Mouse (Mus musculus) embryonic stem cell, embryonic (primary cell): ENCODE results near the gene Olfr577.

ENCODE experiments used
- CTCF ChIA-PET, 4 experiments: fragments of 300-600 bp in 2 of 4; fragments of 350-600 bp in 2 of 4; sonication (Branson Sonifier 250); formaldehyde crosslinking; loops; one replicate each; lab custom pipeline; 2022; ENCODE audit warnings: inconsistent platforms in 2 of 4; lab: Charles Lee
- POLR2A ChIA-PET, 4 experiments: fragments of 300-600 bp in 2 of 4; fragments of 350-600 bp in 2 of 4; sonication (Branson Sonifier 250); formaldehyde crosslinking; loops; one replicate each; lab custom pipeline; 2022; ENCODE audit warnings: antibody characterized with exemption in 4 of 4, inconsistent platforms in 1 of 4; lab: Charles Lee

Gene Olfr577

DNA sequence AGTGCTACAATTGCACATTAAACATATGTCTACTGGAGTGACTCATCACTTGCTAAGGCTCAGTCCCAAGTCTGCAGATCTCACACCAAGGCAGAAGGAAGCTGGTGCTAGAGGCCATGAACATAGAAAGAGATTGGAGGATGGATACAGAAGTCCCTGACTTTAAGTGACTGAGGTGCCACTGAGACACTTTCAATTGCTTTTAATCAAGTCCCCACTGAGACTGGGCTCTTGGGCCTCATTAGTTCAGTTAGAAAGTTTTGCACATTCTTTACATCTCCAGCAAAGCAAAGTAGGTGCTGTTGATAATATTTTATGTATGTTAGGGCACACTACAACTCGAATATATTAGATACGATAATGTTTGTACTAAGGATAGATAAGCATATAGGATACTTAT is at the start of gene Olfr577:
TSS of gene Olfr577 (minus strand) at position 101 of the 400 bp plus-strand sequence.
- ChIA-PET CTCF (no interaction called here), POLR2A (no interaction called here)

DNA sequence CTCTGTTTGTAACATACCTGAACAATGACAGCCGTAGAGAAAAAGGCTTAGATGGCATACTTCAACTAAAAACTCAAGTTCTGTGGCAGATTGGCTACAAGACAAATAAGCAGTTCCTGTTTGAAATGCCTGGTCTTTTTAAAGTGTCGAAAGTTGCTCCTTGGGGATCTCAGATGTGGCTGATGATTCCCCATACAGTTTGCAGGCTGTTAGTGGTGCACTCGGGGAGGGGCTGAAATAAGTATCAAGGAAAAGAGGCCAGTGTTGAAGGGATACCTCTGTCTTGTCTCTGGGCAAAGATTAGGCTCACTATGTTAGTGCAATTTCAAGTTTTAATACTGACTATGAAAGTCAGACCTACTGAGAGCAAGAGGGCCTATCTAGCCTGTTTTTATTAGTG is 13.5 kb upstream of the Olfr577 start, which contains the start of gene Olfr578:
TSS of gene Olfr578 (minus strand) at position 101 of the 400 bp plus-strand sequence.
- POLR2A ChIA-PET: no interaction called here
- CTCF ChIA-PET: no interaction called here

DNA sequence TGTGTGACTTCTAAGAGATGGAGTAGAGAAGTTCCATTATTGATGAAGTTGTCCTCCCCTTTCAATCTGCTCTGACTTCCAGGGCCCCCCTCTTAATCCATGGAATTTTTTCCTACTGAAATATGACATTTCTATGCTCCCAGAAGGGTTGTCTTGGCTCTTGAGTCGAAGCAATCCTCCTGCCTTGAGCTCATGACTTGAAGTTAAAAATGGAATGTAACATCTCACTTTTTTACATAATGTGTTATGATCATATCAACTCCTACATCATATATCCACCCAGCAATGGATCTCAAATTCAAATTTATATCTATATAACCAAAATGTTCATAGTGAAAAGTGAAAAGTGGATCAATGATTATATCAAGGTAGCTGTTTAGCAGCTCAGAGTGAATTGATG is 1.3 kb downstream of the Olfr577 start:
- ChIA-PET CTCF (no interaction called here), POLR2A (no interaction called here)

- CTCF ChIA-PET: no interaction called here
- POLR2A ChIA-PET: no interaction called here
These were observed 13.4 kb downstream of the Olfr577 start, which contains the start of gene Olfr576 for GRCm38 (mm10) chr7:102962360-102962759. Olfr576 (plus strand) TSS chr7:102962660.

DNA sequence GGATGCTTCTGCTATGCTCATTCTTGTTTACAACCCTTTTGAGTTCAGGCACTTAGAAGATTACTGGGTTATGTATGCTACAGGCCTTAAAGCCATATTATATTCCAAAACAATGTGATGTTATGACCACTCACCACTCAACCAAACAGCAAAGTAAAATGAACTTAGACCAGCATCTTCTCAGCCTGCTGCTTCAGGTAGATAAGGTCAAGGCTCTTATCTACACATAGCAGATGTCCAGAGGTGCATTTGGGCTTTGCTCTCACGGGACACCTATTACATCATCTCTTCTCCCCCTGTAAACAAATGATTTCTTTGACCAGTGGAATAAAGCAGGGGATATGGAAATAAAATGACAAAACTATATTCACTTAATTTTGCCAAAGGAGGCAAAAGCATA is 17.1 kb downstream of the Olfr577 start, which contains the start of gene Olfr575:
TSS of gene Olfr575 (minus strand) at position 183 of the 400 bp plus-strand sequence.
- POLR2A ChIA-PET: no interaction called here
- CTCF ChIA-PET: no interaction called here

DNA sequence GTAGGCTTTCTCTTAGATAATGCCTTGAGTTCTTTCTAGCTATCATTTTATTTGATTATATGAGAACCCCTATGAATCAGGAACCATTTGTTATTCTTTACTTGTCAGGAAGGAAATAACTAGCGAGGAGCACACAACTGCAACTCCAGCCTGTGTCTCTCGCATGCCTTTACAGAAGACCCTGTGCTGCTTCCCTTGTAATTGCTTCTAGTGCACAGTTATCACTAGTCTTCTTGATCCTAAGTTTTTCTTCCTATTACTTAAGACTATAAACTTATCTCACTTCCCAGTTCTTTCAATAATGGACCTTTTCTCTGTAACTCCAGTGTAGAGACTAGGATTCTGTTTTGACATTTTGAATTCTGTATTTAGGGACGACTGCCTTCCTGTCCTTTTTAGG is 17.6 kb downstream of the Olfr577 start:
- CTCF ChIA-PET: no interaction called here
- POLR2A ChIA-PET: no interaction called here

DNA sequence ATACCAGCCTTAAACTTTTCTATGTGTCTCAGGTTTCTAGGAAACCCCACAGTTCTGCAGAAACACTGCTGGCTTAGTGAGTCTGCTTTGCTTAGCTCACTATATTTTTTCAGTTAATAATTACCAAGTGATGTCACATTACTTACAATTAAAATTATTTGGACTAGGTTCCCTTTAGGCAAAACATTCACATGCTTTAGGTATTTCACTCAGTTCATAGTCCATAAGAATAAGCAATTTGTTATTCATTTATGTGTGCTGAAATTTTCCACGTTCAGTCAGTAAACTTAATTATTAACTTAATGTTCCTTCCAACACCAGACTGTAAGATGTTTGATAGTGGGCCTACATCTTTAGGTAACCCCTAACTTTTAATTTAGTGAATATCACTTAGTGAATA is 25.0 kb downstream of the Olfr577 start:
- ChIA-PET POLR2A (no interaction called here), CTCF (no interaction called here)

GRCm38 (mm10) chr7:102948167-102948566 is 27.6 kb downstream of the Olfr577 start, which contains the start of gene Olfr574:
Olfr574 (plus strand) TSS chr7:102948467.
- CTCF ChIA-PET: interaction anchor here in 1 of 4 experiments (0.6 kb wide), 1 partner anchor 1268 kb away, joined by 3 read pairs; no protein-coding TSS in a partner anchor
- POLR2A ChIA-PET: no interaction called here

DNA sequence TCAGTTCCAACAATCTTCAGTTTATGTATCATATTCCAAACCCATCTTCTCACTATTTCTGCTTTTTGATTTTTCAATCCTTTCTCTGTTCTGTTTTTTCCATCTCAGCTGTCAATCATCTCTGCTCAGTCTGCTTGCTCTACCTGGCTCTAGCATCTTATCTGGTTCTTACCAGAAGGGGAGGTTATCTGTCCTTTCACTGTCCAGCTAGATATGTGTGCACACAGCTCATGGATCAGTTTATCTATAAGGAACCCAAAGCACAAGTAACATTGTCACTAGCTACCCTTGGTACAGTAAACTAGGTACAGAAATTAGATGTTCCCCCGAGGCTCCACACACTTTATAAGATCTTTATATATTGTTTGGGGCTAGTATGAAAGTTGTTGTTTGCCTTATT is 32.3 kb downstream of the Olfr577 start:
- POLR2A ChIA-PET: no interaction called here
- CTCF ChIA-PET: no interaction called here

DNA sequence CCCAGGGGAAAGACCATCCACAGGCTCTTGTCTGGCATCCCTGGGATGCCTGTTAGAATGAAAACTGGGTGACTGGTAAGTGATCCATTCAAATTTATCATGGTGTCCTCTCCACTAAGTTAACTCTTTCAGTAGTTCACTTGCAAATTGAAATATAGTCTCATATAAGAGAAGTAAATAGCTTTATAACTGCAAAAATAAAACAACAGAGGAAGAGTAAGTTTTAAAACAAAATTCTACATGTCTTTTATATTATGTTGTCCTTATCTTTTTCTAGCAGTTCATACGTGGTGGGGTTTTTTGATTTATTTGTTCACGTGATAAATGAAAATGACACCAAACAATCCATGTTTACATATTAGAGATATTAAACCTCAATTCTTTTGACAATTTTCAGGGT is 33.3 kb downstream of the Olfr577 start, which contains the start of gene Olfr573-ps1:
TSS of gene Olfr573-ps1 (minus strand) at position 101 of the 400 bp plus-strand sequence.
- ChIA-PET CTCF (no interaction called here), POLR2A (no interaction called here)

- ChIA-PET CTCF (no interaction called here), POLR2A (no interaction called here)
These were observed 48.6 kb downstream of the Olfr577 start for GRCm38 (mm10) chr7:102927105-102927504.

- POLR2A ChIA-PET: no interaction called here
- CTCF ChIA-PET: no interaction called here
These were observed 51.6 kb downstream of the Olfr577 start, which contains the start of gene Olfr572 for GRCm38 (mm10) chr7:102924109-102924508. Olfr572 (plus strand) TSS chr7:102924409.
